ENCODE assay signal across 9 mouse cellular contexts in genomic region chr7:139133446-139133845, GRCm38 (mm10). TPM values are rescaled to one million over a fixed set of nuclear protein-coding genes. Genes with fewer than 3 reads are reported as not detected.
A peak's percentile ranks its signal among the peaks of the same experiment; 100 is the strongest.
DNase-seq lines count a peak whose midpoint lies in the region; ATAC-seq lines count a peak whose summit lies in the region.
"Had no signal": no experiment of that assay in that cellular context is flagged by ENCODE, and none has a peak within 500 bp of the region (broad histone marks: within the 10 kb centered on the region; RNA-seq: fewer than 3 reads in every experiment).

No protein-coding gene starts in this region.

- no peak for ATAC-seq in cerebellum, adult (ENCODE audit: insufficient number of reproducible peaks, low FRiP score, low TSS enrichment)

- DNase-seq in cerebellum, adult 11 months, result peak; percentile 56
- peak; percentile 23 for DNase-seq in kidney, postnatal 14 days
- no peak for DNase-seq in kidney, adult 11 months
- peak; percentile 35 to 51 for DNase-seq in adrenal gland, adult 18-20 months (ENCODE audit: low spot score in 2 of 2)
- DNase-seq in cerebellum, postnatal 14 days, result peak; percentile 87 to 90
- DNase-seq in frontal cortex, adult 2 months (ENCODE audit: extremely low spot score in 1 of 2, low spot score in 1 of 2), result no peak
- no peak for DNase-seq in embryo, embryonic 10 days (ENCODE audit: low spot score)
- DNase-seq: liver had no signal

RNA-seq across cellular contexts. Expression of gene Dpysl4, which starts 47.6 kb away (rescaled TPM):
- under 1 TPM; 0.22 to 0.70 TPM for total RNA-seq in adrenal gland, adult 18-20 months (2021)
- polyA plus RNA-seq in frontal cortex, adult 2 months (2012; rRNA removed), result 60.6 and 64.0 TPM in 2 replicates

Comparison
In these comparisons a context has a peak if more than half of its experiments do, and no peak if none do; other contexts are left out.
1. DNase-seq: peak in cerebellum, adult 11 months (single experiment), kidney, postnatal 14 days (single experiment), adrenal gland, adult 18-20 months (2 of 2) and cerebellum, postnatal 14 days (2 of 2); none in kidney, adult 11 months (single experiment), frontal cortex, adult 2 months (0 of 2) and embryo, embryonic 10 days (single experiment).